Mouse (Mus musculus) neural tube, embryonic 14.5 days (tissue): ENCODE measurements around the gene Ptbp1. TPM values are rescaled to one million over a fixed set of nuclear protein-coding genes. Genes with fewer than 3 reads are reported as not detected.

Experiments used
- ATAC-seq: fragments of 200-750 bp; cut with Nextera tagmentation; 2 replicates; pipeline ENCODE4 v1.8.0; 2017; ENCODE audit warnings: low read depth, mild to moderate bottlenecking, moderate TSS enrichment, moderate library complexity
- H3K27ac ChIP-seq: fragments of 300-500 bp; sonication (generic); 2 replicates; pipeline ENCODE4 v1.5.1; 2014; ENCODE audit warnings: low read depth, mild to moderate bottlenecking, control low read depth, low read length, moderate library complexity, mixed read lengths
- H3K27me3 ChIP-seq: fragments of 300-500 bp; sonication (generic); 2 replicates; pipeline ENCODE4 v1.6.1; 2014; ENCODE audit warnings: low read length; ENCODE audit not compliant: control insufficient read depth, insufficient read depth
- H3K36me3 ChIP-seq: fragments of 300-500 bp; sonication (generic); 2 replicates; pipeline ENCODE4 v1.6.1; 2014; ENCODE audit warnings: low read length, mixed read lengths; ENCODE audit not compliant: control insufficient read depth, insufficient read depth
- H3K4me1 ChIP-seq: fragments of 300-500 bp; sonication (generic); 2 replicates; pipeline ENCODE4 v1.6.1; 2014; ENCODE audit warnings: low read length; ENCODE audit not compliant: control insufficient read depth, insufficient read depth
- H3K4me2 ChIP-seq: fragments of 300-500 bp; sonication (generic); 2 replicates; pipeline ENCODE4 v1.6.1; 2014; ENCODE audit warnings: mild to moderate bottlenecking, low read depth, low read length, control low read depth
- H3K4me3 ChIP-seq: fragments of 300-500 bp; sonication (generic); 2 replicates; pipeline ENCODE4 v1.5.1; 2014; ENCODE audit warnings: low read depth, low read length, control low read depth, mixed read lengths
- H3K9ac ChIP-seq: fragments of 300-500 bp; sonication (generic); replicated peaks from 2 replicates; pipeline ENCODE4 v1.6.1; 2014; ENCODE audit warnings: low read depth, mild to moderate bottlenecking, control low read depth, low read length, mixed read lengths
- H3K9me3 ChIP-seq: fragments of 300-500 bp; sonication (generic); 2 replicates; pipeline ENCODE4 v1.6.1; 2016; ENCODE audit warnings: low read length; ENCODE audit not compliant: control insufficient read depth
- WGBS: fragments of 180-500 bp; shearing (Covaris S2); extraction: QIAGEN DNeasy Blood & Tissue Kit; methylation state at CpG from one replicate; pipeline ENCODE4 v1.1.7; 2014; 5-methylcytosine and 5-hydroxymethylcytosine counted together
- microRNA-seq: library from miRNA; unstranded; fragments of <30 nt; microRNA quantifications from one replicate; pipeline ENCODE4, GENCODE M21; 2016
- polyA plus RNA-seq: library from polyadenylated mRNA; unstranded; fragments of >200 nt; fragmentation: Nextera tagmentation; extraction: Ambion mirVana; gene quantifications from 2 replicates; pipeline ENCODE4 v1.2.1, GENCODE M21; 2014

Gene Ptbp1
- polyA plus RNA-seq, 1 experiment from 2014 or later: 36.9 TPM

DNA sequence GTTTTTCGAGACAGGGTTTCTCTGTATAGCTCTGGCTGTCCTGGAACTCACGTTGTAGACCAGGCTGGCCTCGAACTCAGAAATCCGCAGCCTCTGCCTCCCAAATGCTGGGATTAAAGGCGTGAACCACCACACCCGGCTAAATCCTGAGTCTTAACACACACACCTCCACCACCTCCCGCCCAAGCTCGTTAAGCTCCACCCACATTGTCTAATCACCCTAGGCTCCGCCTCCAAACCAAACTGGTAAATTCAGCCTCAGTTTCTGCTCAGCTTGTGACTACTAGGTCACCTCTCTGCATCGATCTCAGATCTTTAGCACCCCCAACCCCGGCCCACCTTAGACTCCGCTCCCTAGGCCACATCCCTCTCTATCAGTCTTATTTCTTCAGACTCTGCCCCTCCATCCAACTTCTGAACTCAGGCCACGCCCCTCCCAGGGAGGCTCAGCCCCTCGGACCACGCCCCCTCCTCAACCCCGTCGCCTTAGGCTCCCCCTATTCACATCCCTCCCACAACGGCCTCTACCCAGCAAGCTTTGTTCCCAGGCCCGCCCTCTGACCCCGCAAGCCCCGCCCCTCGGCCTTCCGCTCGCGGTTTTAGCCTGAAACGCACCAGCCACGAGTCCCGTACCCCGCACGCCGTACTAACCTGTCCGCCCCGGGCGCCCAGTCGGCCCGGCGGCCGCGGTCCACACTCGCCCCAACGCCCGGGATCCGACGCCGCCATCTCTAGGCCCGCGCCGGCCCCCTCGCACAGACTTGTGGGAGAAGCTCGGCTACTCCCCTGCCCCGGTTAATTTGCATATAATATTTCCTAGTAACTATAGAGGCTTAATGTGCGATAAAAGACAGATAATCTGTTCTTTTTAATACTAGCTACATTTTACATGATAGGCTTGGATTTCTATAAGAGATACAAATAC lies 54.2 kb downstream of the Ptbp1 start, which contains the start of gene Med16:
Gene Med16 (minus strand): TSS at position 757 of the 925 bp plus-strand sequence.
- WGBS: 1% methylated on average over 52 of the region's 52 CpGs
- H3K36me3 ChIP-seq: peaks cover 9% of the 10 kb centered on the region; the same call in 1 of the 2 replicates
- no peaks in the 10 kb centered on the region for H3K9me3 ChIP-seq
- peak within 1 kb of the TSS; percentile 61 for H3K4me3 ChIP-seq
- peak; percentile 93 for ATAC-seq
- peak within 1 kb of the TSS; percentile 90 for H3K9ac ChIP-seq
- no peaks in the 10 kb centered on the region for H3K27me3 ChIP-seq
- peak within 1 kb of the TSS; percentile 48 for H3K4me2 ChIP-seq
- H3K27ac ChIP-seq: peak within 1 kb of the TSS; percentile 99
- peaks cover 4% of the 10 kb centered on the region; the same call in 1 of the 2 replicates for H3K4me1 ChIP-seq

GRCm38 (mm10) chr10:79909092-79909922 lies 55.1 kb downstream of the Ptbp1 start:
- Histone ChIP-seq H3K36me3 (peaks cover 9% of the 10 kb centered on the region; the same call in 1 of the 2 replicates), H3K4me2 (peak overlapping the region; percentile 36), H3K4me3 (peak overlapping the region; percentile 61), H3K4me1 (peaks cover 7% of the 10 kb centered on the region), H3K27me3 (no peaks in the 10 kb centered on the region), H3K9ac (peak overlapping the region; percentile 90; the same call in 1 of the 2 replicates), H3K27ac (peak overlapping the region; percentile 83), H3K9me3 (no peaks in the 10 kb centered on the region)
- WGBS: 21% methylated on average over 14 of the region's 14 CpGs
- peak; percentile 61 for ATAC-seq

GRCm38 (mm10) chr10:79910556-79910955 lies 56.3 kb downstream of the Ptbp1 start, which contains the start of gene Gm26602:
Gm26602 (plus strand) TSS chr10:79910856.
- Histone ChIP-seq H3K4me2 (no peak within 1 kb of the TSS), H3K4me3 (no peak within 1 kb of the TSS; the same call in 1 of the 2 replicates), H3K36me3 (peaks cover 9% of the 10 kb centered on the region; the same call in 1 of the 2 replicates), H3K4me1 (peaks cover 16% of the 10 kb centered on the region), H3K9ac (no peak within 1 kb of the TSS), H3K27me3 (no peaks in the 10 kb centered on the region), H3K27ac (peak within 1 kb of the TSS; percentile 83; the same call in 1 of the 2 replicates), H3K9me3 (no peaks in the 10 kb centered on the region)
- WGBS: 89% methylated on average over 4 of the region's 4 CpGs
- no peak for ATAC-seq

- no peak overlapping the region for H3K4me2 ChIP-seq
- ATAC-seq: no peak
- peaks cover 26% of the 10 kb centered on the region for H3K4me1 ChIP-seq
- peaks cover under 1% of the 10 kb centered on the region; the same call in 1 of the 2 replicates for H3K27me3 ChIP-seq
- H3K9ac ChIP-seq: no peak overlapping the region
- 66% methylated on average over 20 of the region's 20 CpGs for WGBS
- H3K9me3 ChIP-seq: no peaks in the 10 kb centered on the region
- H3K27ac ChIP-seq: no peak overlapping the region
- H3K36me3 ChIP-seq: peaks cover 9% of the 10 kb centered on the region; the same call in 1 of the 2 replicates
- H3K4me3 ChIP-seq: no peak overlapping the region
Observed at GRCm38 (mm10) chr10:79912412-79912811, 58.2 kb downstream of the Ptbp1 start.

Small RNAs within 50 kb of the gene (microRNA-seq; reads per million reads assigned to microRNA genes)
- gene Mir6910: not detected

Other genes with a start within 250 kb of the Ptbp1 start
- gene C2cd4c, start 240.4 kb upstream of the Ptbp1 start, polyA plus RNA-seq: 0.66 and 1.3 TPM in 2 replicates
- 16.7 and 22.8 TPM in 2 replicates for gene Shc2, start 216.5 kb upstream of the Ptbp1 start, polyA plus RNA-seq
- not detected in 2 replicates for gene Odf3l2, start 208.7 kb upstream of the Ptbp1 start, polyA plus RNA-seq
- gene Madcam1, start 189.9 kb upstream of the Ptbp1 start, polyA plus RNA-seq: 0.82 and 1.2 TPM in 2 replicates
- gene Tpgs1, start 185.1 kb upstream of the Ptbp1 start, polyA plus RNA-seq: 104 and 118 TPM in 2 replicates
- gene Cdc34, start 172.2 kb upstream of the Ptbp1 start, polyA plus RNA-seq: 69.7 and 74.6 TPM in 2 replicates
- gene Gzmm, start 165.4 kb upstream of the Ptbp1 start, polyA plus RNA-seq: 1.1 and 1.3 TPM in 2 replicates
- 800 and 802 TPM in 2 replicates for gene Bsg, start 149.9 kb upstream of the Ptbp1 start, polyA plus RNA-seq
- 2.7 and 3.7 TPM in 2 replicates for gene Hcn2, start 137.8 kb upstream of the Ptbp1 start, polyA plus RNA-seq
- 34.9 and 36.7 TPM in 2 replicates for gene Polrmt, start 107.8 kb upstream of the Ptbp1 start, polyA plus RNA-seq
- gene Fgf22, start 99.4 kb upstream of the Ptbp1 start, polyA plus RNA-seq: 2.0 and 2.3 TPM in 2 replicates
- gene Rnf126, start 87.5 kb upstream of the Ptbp1 start, polyA plus RNA-seq: 89.3 and 93.7 TPM in 2 replicates
- 1.7 and 2.3 TPM in 2 replicates for gene Fstl3, start 77.2 kb upstream of the Ptbp1 start, polyA plus RNA-seq
- gene Prss57, start 63.5 kb upstream of the Ptbp1 start, polyA plus RNA-seq: not detected in 2 replicates
- 233 and 247 TPM in 2 replicates for gene Palm, start 60.9 kb upstream of the Ptbp1 start, polyA plus RNA-seq
- 0.35 and 0.36 TPM in 2 replicates for gene Misp, start 33.4 kb upstream of the Ptbp1 start, polyA plus RNA-seq
- 11.1 and 12.4 TPM in 2 replicates for gene Prtn3, start 20.0 kb downstream of the Ptbp1 start, polyA plus RNA-seq
- 299 and 327 TPM in 2 replicates for gene Plppr3, start 20.2 kb downstream of the Ptbp1 start, polyA plus RNA-seq
- gene Elane, start 31.8 kb downstream of the Ptbp1 start, polyA plus RNA-seq: 0.55 TPM in 1 of 2 replicates, not detected in the other
- not detected in 2 replicates for gene Cfd, start 36.4 kb downstream of the Ptbp1 start, polyA plus RNA-seq
- gene Med16, start 54.5 kb downstream of the Ptbp1 start, polyA plus RNA-seq: 33.2 and 38.7 TPM in 2 replicates
- 5.9 and 9.1 TPM in 2 replicates for gene Gm26602, start 56.4 kb downstream of the Ptbp1 start, polyA plus RNA-seq
- gene Kiss1r, start 62.5 kb downstream of the Ptbp1 start, polyA plus RNA-seq: 2.2 and 2.3 TPM in 2 replicates
- 253 and 265 TPM in 2 replicates for gene R3hdm4, start 66.8 kb downstream of the Ptbp1 start, polyA plus RNA-seq
- 3.3 and 5.1 TPM in 2 replicates for gene Arid3a, start 72.6 kb downstream of the Ptbp1 start, polyA plus RNA-seq
- 87.0 and 103 TPM in 2 replicates for gene Wdr18, start 105.7 kb downstream of the Ptbp1 start, polyA plus RNA-seq
- gene Grin3b, start 116.3 kb downstream of the Ptbp1 start, polyA plus RNA-seq: 0.43 and 0.61 TPM in 2 replicates
- gene Tmem259, start 129.9 kb downstream of the Ptbp1 start, polyA plus RNA-seq: 19.2 and 21.1 TPM in 2 replicates
- gene Cnn2, start 134.2 kb downstream of the Ptbp1 start, polyA plus RNA-seq: 9.9 and 40.0 TPM in 2 replicates
- 4.3 and 6.7 TPM in 2 replicates for gene Abca7, start 142.1 kb downstream of the Ptbp1 start, polyA plus RNA-seq
- gene Arhgap45, start 162.2 kb downstream of the Ptbp1 start, polyA plus RNA-seq: 0.83 and 1.8 TPM in 2 replicates
- 138 and 145 TPM in 2 replicates for gene Polr2e, start 185.4 kb downstream of the Ptbp1 start, polyA plus RNA-seq
- gene Gpx4, start 192.7 kb downstream of the Ptbp1 start, polyA plus RNA-seq: 512 and 546 TPM in 2 replicates